Mouse (Mus musculus) CD4-positive, CD25-positive, alpha-beta regulatory T cell (primary cell): ENCODE results near the gene Gm7137. TPM values are rescaled to one million over a fixed set of nuclear protein-coding genes. Genes with fewer than 3 reads are reported as not detected.

Experiments
- polyA plus RNA-seq: library from polyadenylated mRNA; unstranded; fragments of 100-300 nt; shearing (Covaris generic); gene quantifications from one replicate; pipeline ENCODE4 v1.2.1, GENCODE M21; 2017

Gene Gm7137
- polyA plus RNA-seq = not detected

GRCm38 (mm10) chr10:77787876-77788275 lies at the start of gene Gm7137:
Gm7137 (minus strand) TSS chr10:77788200.

GRCm38 (mm10) chr10:77835647-77836046 lies 47.6 kb upstream of the Gm7137 start, which contains the start of gene Krtap10-10:
Krtap10-10 (plus strand) TSS chr10:77835947.

GRCm38 (mm10) chr10:77826951-77827350 lies 39.0 kb upstream of the Gm7137 start, which contains the start of gene Krtap10-4:
Krtap10-4 (minus strand) TSS chr10:77827095.

GRCm38 (mm10) chr10:77814382-77814781 lies 26.4 kb upstream of the Gm7137 start, which contains the start of gene Gm2696:
Gm2696 (plus strand) TSS chr10:77814682.

GRCm38 (mm10) chr10:77811743-77812142 lies 23.7 kb upstream of the Gm7137 start, which contains the start of gene Gm9507:
Gm9507 (minus strand) TSS chr10:77811843.

GRCm38 (mm10) chr10:77798921-77799508 lies 11.0 kb upstream of the Gm7137 start, which contains the start of gene Gm19668:
Gm19668 (minus strand) TSS chr10:77799133.

GRCm38 (mm10) chr10:77794976-77795375 lies 7.0 kb upstream of the Gm7137 start, which contains the start of gene Gm9639:
Gm9639 (minus strand) TSS chr10:77795076.

GRCm38 (mm10) chr10:77782442-77782841 lies 5.6 kb downstream of the Gm7137 start, which contains the start of gene Gm3250:
Gm3250 (minus strand) TSS chr10:77782542.

GRCm38 (mm10) chr10:77776844-77777243 lies 11.2 kb downstream of the Gm7137 start, which contains the start of gene Gm7138:
Gm7138 (minus strand) TSS chr10:77776944.

GRCm38 (mm10) chr10:77771225-77771624 lies 16.8 kb downstream of the Gm7137 start, which contains the start of gene Gm3238:
Gm3238 (minus strand) TSS chr10:77771325.

GRCm38 (mm10) chr10:77759582-77759981 lies 28.4 kb downstream of the Gm7137 start, which contains the start of gene Gm3233:
Gm3233 (minus strand) TSS chr10:77759682.

GRCm38 (mm10) chr10:77751254-77751653 lies 36.7 kb downstream of the Gm7137 start, which contains the start of gene Gm9736:
Gm9736 (minus strand) TSS chr10:77751354.

GRCm38 (mm10) chr10:77741924-77742688 lies 45.9 kb downstream of the Gm7137 start, which contains the start of gene Gm18596:
Gm18596 (minus strand) TSS chr10:77742638.

Other genes starting within 250 kb of the Gm7137 start
- gene Pttg1ip, start 206.5 kb downstream of the Gm7137 start, polyA plus RNA-seq = 101 TPM
- 109 TPM for gene Sumo3, start 182.1 kb downstream of the Gm7137 start, polyA plus RNA-seq
- not detected for gene Gm49325, start 182.0 kb downstream of the Gm7137 start, polyA plus RNA-seq
- 48.5 TPM for gene Ube2g2, start 165.9 kb downstream of the Gm7137 start, polyA plus RNA-seq
- gene Tspear, start 101.6 kb downstream of the Gm7137 start, polyA plus RNA-seq = 0.26 TPM
- not detected for gene Gm19402, start 97.4 kb downstream of the Gm7137 start, polyA plus RNA-seq
- gene Gm9508, start 91.0 kb downstream of the Gm7137 start, polyA plus RNA-seq = not detected
- not detected for gene Gm10272, start 81.6 kb downstream of the Gm7137 start, polyA plus RNA-seq
- not detected for gene Gm10024, start 76.7 kb downstream of the Gm7137 start, polyA plus RNA-seq
- gene Gm10142, start 72.4 kb downstream of the Gm7137 start, polyA plus RNA-seq = not detected
- not detected for gene Krtap12-1, start 67.6 kb downstream of the Gm7137 start, polyA plus RNA-seq
- gene Gm10100, start 61.7 kb downstream of the Gm7137 start, polyA plus RNA-seq = not detected
- not detected for gene Gm18596, start 45.6 kb downstream of the Gm7137 start, polyA plus RNA-seq
- not detected for gene Gm9736, start 36.8 kb downstream of the Gm7137 start, polyA plus RNA-seq
- not detected for gene Gm3233, start 28.5 kb downstream of the Gm7137 start, polyA plus RNA-seq
- gene Gm3238, start 16.9 kb downstream of the Gm7137 start, polyA plus RNA-seq = not detected
- not detected for gene Gm7138, start 11.3 kb downstream of the Gm7137 start, polyA plus RNA-seq
- gene Gm3250, start 5.7 kb downstream of the Gm7137 start, polyA plus RNA-seq = not detected
- gene Gm9639, start 6.9 kb upstream of the Gm7137 start, polyA plus RNA-seq = not detected
- not detected for gene Gm19668, start 10.9 kb upstream of the Gm7137 start, polyA plus RNA-seq
- gene Gm9507, start 23.6 kb upstream of the Gm7137 start, polyA plus RNA-seq = not detected
- gene Gm2696, start 26.5 kb upstream of the Gm7137 start, polyA plus RNA-seq = not detected
- not detected for gene Krtap10-4, start 38.9 kb upstream of the Gm7137 start, polyA plus RNA-seq
- not detected for gene Krtap10-10, start 47.7 kb upstream of the Gm7137 start, polyA plus RNA-seq
- not detected for gene Gm36176, start 58.6 kb upstream of the Gm7137 start, polyA plus RNA-seq
- not detected for gene Gm10318, start 64.7 kb upstream of the Gm7137 start, polyA plus RNA-seq
- gene Gm3285, start 73.8 kb upstream of the Gm7137 start, polyA plus RNA-seq = not detected
- 0.11 TPM for gene Lrrc3, start 114.3 kb upstream of the Gm7137 start, polyA plus RNA-seq
- gene Trpm2, start 182.4 kb upstream of the Gm7137 start, polyA plus RNA-seq = 0.49 TPM
- 8.2 TPM for gene 1810043G02Rik, start 190.3 kb upstream of the Gm7137 start, polyA plus RNA-seq
- 69.3 TPM for gene Pfkl, start 221.9 kb upstream of the Gm7137 start, polyA plus RNA-seq